Mouse (Mus musculus) cerebellum, adult 9-10 months (tissue): Measurements from ENCODE around the gene Klf2.

ENCODE experiments used
- DNase-seq: peaks from one replicate; pipeline ENCODE4 v3.0.0; 2022

Klf2 gene

DNA sequence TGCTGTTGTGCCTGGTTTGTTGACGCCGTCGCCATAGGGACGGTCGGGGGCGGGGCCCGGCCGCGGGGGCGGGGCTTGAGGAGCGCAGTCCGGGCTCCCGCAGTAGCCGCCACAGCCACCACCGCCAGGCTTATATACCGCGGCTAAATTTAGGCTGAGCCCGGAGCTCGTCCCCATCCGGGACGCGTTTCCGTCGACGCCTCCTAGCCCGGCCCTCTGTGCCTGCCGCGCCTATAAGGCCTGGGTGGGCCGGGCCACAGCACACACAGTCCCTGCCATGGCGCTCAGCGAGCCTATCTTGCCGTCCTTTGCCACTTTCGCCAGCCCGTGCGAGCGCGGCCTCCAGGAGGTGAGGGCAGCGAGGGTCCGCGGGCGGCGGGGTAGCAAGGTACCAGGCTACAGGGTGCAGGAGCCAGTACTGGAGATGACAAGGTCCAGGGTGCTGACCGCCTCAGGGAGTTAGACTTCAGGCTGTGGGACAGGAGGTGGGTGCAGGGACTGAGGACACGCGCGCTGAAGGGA, at the start of gene Klf2:
Klf2 (plus strand) TSS at position 233 of the 522 bp plus-strand sequence.
- DNase-seq, result peak; percentile 31

DNA sequence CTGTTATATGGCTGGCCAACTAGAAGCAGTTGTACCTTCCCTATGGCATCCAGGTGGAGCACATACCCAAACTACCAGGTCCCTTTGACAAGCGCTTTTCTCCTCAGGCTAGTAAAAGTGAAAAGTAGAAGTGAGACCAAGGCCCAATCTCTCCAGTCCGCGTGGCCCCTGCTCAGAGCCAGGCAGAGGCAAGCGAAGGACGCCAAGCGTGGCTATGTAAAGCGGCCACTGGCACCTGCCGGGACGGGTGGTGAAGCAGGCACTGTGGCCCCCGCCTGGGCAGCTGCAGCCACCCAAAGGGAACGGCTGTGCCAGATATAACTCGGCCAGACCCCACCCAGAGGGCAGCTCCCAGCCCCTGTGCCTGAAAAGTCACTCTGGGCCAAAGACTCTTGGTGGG, 48.2 kb upstream of the Klf2 start:
- DNase-seq, result no peak

DNA sequence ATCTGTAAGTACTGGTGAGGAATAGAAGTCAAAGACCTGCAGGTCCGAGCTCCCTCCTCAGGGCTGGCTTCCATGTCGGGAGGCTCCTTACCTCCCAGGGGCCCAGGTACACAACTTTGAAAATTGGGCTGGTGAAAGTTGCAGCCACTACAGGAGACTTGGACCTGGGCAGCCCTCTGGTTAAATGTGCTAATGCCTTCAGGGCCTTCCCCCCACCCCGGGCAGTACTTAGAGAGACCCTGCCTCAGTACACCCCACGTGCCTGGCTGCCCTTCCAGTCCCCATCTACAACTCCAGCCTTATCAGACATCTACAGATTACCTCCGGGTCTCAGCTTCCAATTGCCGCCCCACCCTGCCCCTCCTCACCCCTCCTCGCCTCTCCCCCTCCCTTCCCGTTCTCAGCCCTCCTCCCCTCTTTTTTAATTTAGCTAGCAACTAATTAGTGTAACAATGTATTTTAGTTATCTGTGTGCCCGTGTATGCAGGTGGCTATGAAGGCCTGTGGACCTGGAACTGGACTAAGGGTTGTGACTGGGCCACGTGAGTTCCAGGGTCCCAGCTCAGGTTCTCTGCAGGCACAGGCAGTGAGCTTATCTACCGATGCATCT, 47.7 kb upstream of the Klf2 start:
- DNase-seq, result no peak

DNA sequence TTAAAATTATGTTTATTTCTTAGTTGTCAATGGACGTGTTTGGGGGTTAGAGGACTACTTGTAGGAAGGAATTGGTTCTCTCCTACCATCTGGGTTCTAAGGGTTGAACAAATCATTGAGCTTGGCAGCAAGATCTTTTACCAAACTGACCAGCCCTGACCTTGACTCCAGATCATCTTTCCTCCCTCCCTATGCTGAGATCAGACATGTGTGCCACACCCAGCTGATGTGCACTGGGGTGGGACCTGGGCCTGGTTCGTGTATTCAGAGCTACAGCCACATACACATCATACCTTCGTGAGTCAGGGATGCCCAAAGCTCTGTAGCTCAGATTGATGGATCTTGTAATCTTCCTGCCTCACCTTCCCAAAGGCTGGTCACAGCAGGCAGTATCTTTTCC, 47.1 kb upstream of the Klf2 start:
- no peak for DNase-seq

DNA sequence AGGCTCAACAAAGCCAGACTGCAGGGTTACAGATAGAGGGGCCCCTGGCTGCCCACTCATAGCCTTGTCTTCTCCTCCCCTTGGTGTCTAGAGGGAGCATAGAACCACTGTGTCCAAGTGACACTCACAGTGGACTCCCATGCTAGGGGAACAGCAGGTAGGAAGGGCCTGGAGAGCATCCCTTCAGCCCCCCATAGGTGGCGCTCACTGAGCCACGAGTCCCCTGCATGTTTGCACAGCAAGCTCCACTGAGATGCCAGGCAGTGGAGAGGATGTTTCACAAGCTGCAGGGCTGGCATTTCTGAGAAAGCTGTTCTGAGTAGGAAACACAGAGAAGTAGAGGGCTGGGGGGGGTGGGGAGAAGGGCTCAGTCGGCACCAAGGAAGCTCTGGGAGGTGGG, 46.5 kb upstream of the Klf2 start:
- no peak for DNase-seq

DNA sequence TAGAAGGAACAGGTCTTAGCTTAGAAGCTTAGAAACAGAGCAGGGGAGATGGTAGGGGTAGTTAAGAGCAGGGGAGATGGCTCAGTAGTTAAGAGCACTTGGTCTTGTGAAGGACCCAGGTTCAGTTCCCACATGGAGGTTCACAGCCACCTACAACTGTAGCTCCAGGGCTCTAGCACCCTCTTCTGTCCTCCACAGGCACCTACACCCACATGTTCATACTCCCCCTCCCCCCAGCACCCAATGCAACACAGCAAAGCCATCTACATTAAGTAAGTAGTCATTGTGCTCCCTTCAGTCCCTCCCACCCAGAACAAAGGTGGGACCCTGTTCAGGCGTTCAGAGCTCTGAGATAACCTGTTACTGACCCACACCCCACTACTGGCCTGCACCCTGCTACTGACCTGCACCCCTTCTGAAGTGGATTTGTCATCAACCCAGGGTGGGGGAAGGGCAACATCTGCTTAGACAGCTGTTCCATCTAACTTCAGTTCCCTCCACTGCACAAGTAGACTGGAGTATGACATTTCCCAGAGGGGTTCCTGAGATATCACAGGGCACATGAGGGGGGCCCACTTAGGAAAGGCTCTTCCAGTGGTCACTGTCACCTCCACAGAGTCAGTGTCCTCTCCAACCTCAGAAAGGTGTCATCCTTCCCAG, 45.6 kb upstream of the Klf2 start:
- DNase-seq, result no peak

DNA sequence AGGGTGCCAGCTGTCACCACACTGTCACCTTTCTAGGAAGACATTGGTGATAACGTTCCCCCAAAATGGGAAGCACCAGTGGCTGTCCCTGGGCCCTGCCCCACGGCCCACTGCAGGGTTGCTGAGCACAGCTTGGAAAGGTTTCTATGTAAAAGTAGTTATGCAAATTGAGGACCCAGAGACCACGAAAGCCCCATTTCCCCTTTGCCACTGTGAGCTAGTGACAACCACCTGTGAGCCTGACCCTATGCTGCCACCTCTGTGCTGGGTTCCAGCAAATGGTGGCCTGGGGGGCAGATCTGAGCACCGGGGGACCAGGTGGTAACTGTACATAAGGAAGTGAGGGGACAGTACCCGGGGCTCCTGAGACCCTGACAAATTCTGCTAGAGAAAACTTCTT, 45.0 kb upstream of the Klf2 start:
- no peak for DNase-seq

DNA sequence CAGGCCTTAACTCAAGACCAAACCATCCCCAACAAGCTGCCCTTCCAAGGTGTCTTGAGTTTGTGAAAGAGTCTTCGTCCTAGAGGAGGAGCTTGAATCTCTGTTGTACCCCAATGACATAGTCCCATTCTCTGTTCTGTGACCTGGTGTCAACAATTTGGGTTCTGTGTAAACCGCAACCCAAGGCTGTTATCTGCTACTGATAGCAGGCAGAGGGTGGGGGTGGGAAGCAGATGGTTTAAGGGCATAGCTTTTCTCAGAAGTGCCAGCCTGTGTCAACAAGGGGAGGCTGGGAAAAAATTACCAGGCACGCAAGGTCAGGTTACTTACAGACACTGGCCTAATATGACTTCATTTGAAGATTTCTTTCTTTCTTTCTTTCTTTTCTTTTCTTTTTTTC, 41.6 kb upstream of the Klf2 start:
- DNase-seq, result no peak

DNA sequence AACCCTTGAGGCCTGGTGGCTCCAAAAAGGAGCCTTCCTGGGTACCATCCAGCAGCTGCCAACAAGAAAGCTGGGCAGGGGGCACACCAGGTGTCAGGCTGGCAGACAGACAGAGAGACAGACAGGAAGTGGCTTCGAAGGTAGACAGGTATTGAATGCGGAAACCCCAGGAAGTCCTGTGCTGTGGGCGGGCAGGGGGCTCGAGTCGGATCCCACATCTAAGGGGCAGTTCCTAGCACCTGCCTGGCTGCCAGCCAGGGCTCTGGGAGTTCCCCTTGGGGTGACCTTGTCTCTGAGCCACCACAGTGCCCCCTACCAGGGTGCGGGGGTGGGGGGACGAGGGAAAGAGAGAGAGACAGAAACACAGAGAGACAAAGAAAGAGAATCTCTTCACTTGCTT, 39.7 kb upstream of the Klf2 start:
- DNase-seq, result no peak

DNA sequence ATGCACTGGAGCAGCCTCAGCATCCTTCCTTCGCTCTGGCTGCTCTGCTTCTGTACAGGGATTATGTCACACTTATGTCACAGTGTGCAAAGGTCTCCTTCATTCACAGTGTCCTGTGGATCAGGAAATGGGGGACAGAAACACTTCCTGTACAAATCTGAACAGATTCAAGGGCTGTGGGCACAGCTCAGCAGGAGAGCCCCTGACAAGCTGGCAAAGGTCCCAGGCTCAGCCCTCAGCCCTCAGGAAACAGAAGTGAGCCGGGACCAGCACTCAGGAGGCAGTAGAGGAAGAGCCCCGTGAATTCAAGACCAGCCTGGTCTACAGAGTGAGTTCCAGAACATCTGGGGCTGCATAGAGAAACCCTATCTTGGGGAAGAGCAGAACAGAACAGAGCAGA, 37.2 kb upstream of the Klf2 start:
- no peak for DNase-seq

DNA sequence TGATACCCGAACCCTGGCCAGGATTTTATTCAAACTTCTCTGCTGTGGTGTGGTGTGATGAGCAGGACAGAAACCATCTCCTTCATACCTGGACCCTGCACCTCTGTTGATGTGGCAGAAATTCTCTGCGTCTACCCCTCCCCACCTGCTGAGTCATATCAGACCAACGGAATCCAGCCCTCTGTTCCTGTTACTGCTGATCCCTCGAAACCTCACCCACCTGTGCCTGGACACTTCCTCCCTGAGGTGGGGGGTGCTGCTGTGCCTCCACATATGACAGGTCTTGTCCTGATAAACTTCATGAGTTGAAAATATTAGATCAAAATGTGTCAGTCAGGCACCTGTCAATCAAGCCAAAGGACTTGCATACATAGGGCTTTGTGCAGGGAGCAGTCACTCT, 33.5 kb upstream of the Klf2 start:
- no peak for DNase-seq

DNA sequence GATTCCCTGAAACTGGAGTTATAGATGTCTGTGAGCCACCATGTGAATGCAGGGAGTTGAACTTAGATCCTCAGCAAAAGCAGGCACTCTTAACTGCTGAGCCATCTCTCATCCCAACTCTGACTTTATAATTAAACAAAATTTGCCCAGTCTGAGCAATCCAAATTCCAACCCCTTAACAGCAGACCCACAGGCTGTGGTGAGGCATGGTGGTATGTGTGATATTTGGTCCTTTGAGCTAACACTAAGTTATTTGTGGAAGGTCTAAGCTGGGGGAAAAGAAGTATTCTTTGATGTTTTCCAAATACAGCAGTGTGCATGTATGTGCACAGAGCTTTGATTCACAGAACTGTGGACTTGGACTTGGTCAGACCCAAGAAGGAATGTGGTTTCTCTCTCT, 29.8 kb upstream of the Klf2 start:
- no peak for DNase-seq

DNA sequence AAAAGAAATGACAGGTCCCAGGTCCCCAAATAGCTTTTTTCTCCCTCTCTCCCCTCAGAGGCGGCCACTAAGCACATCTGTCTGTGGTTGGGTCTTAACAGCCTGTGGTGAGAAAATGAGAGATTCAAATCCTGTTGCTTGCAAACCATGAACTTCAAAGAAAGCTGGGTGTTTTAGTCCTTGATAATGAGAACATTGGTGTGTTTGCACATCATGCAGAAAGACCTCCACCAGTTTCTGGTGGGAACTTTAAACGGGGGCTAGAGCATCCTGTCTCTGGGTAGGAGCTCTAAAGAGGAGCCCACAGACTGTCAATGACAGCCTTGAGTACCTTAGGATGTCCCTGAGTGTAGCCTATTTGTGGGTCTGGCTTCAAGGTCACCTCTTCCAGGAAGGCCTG, 27.7 kb upstream of the Klf2 start:
- no peak for DNase-seq

DNA sequence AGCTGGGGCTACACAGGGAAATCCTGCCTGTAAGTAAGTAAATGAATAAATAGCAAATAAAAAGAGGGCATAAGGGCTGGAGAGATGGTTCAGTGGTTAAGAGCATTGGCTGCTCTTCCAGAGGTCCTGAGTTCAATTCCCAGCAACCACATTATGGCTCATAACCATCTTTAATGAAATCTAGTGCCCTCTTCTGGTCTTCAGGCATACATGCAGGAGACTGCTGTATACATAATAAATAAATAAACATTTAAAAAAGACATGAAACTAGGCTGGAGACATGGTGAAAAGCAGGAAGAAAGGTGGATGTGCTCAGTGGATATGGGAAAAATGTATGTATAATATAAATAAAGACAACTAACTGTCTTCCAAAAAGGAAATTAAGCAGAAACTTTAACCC, 25.5 kb upstream of the Klf2 start:
- DNase-seq, result no peak

DNA sequence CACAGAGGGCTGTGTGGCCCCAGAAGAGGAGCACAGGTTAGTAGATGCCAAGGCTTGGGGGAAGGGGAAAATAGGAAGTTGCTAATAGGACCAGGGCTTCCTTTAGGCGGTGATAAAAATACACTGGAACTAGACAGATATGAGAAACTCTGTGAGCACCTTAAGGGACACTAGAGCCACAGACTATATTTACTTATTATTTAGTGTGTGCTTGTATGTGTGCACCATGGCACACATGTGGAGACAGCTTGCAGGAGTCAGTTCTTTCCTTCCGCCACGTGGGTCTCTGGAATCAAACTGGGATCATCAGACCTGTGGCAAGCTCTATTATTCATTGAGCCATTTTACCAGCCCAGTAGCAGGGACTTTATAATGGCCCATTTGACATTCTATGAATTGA, 23.7 kb upstream of the Klf2 start:
- no peak for DNase-seq

DNA sequence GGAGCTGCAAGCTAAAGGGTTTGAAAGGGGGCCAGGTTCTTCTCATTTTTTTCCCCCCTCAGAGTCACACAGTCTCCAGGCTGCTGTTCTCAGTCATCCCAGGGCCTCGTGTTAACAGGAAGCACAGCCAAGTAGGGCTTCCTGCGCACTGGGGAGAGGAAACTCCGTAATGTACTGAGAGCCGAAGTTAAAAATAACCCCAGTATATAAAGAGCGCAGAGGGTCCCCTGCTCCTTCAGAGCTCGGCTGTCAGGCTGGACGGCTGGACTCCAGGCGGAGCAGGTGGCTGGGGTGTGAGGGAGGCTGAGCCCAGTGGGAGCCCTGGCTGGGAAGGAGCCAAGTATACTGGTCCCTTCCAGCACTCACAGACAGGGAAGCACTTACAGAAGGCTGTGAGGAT, 23.2 kb upstream of the Klf2 start:
- DNase-seq, result peak; percentile 88

DNA sequence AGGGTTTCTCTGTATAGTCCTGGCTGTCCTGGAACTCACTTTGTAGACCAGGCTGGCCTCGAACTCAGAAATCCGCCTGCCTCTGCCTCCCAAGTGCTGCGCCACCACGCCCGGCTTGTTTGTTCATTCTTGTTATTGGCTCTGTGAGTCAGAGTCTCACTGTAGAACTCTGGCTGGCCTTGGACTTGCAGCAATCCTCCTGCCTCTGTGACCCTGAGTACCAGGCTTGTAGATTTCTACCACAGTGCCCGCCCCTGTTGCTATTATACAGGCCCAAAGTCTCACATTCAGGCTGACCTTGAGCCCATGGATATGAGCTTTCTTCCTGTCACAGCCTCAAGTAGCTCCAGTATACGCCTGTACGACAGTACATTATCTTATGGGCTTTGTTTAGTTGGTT, 22.3 kb upstream of the Klf2 start:
- DNase-seq, result no peak

DNA sequence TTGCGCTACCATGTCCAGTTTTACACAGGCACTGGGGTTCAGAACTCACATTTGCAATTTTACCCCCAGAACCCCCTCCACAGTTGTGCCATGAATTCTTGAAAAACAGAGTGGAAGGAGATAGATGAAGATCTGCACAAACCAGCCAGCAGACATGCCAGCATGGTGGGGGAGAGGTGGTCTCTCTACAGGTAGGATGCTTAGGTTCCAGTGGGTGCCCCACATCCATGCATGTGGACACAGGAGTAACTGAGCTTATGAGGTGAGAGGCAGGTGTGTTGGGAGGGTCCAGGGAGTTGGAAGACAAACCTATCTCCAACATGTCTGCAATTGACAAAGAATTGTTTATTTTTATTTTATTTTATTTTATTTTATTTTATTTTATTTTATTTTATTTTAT, 19.9 kb upstream of the Klf2 start:
- DNase-seq, result no peak

DNA sequence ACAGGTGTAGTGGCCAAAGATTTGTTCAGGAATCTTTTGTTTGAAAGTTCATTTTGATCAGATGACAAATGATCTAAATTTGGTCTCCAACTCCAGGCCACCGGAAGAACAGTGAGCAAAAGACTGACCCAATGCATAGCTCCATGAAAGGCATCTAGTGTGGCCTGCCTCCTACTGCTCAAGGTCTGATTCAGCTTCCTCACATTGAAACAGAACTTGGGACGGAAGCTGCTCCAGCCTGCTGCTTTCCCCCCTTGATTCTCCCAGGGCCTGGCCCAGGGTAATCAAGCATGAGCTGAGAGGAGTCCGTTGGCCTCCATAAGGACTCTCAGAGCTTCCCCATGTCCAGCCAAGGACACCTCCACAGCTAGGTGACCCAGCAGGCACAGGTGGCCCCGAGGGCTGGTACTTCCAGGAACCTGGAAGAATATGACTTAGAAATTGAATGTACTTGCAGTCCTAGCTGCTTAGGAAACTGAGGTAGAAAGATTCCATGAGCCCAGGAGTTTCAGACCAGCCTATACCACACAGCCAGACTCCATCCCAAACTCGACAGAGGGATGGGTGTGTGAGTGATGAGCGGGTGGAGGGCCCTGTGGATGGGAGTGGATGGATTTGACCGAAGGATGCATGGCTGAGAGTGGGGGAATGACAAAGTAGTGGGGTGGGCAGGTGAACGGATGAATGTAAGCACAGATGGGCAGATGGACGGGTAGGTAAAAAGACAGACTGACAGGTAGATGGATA, 18.0 kb upstream of the Klf2 start:
- DNase-seq, result no peak

DNA sequence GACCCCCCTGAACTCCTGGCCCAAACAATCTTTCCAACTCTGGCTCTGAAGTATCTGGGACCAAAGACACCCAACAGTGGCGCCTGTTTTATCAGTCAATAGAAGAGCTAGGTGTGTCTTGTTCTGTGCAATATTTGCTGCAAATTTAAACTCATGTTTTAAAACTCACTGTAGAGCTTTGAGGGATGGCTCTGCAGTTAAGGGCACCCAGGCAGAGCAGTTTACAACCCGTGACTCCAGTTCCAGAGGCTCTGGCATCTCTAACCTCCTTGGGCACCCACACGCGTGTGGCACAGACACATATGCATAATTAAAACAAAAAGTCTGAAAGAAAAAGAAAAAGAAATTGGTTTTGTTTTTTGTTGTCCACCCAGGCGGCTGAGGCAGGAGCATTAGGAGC, 17.3 kb upstream of the Klf2 start:
- DNase-seq, result no peak

DNA sequence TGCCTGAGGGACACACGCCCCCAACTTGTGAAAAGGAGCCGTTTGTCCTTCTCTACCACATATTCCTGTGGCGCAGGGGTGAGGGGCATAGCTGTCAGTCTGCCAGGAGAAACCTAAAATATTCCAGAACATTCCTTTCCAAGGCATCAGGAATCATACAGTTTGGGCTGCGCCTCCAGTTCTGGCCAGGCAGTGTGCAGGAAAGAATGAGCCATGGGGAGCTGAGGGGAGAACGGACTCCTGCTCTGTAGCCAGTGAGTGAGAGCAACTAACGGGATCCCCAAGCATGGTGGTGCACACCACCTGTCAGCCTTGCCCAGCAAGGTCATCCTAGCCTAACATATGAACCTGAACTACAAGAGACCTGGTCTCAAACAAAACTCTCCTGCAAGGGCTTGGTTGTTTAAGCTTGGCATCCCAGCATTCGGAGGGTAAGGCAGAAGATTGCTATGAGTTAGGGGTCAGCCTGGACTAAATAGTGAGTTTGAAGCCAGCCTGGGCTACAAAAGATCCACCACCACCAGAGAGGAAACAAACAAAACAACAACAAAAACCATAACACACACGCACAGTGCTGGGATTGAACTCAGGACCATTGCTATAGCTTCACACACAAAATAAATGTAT, 15.7 kb upstream of the Klf2 start:
- DNase-seq, result no peak

DNA sequence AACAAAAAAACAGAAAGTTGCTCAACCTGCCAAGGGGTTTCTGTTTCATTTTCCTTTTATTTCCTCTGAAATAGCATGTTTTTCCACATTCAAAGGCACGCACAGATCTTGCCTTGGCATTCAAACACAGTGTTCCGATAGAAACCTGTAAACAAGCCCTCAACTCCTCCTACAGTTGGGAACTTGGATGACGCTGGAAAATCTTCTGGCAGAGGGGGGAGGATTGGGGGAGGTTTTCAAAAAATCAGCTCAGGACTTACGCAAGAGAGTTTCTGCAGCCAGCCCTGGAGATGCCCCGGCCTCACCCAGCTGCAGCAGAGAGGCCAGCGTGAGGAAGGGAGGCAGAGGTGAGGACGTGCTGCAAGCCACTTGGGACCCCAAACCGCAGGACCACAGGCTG, 15.2 kb upstream of the Klf2 start:
- DNase-seq, result no peak

DNA sequence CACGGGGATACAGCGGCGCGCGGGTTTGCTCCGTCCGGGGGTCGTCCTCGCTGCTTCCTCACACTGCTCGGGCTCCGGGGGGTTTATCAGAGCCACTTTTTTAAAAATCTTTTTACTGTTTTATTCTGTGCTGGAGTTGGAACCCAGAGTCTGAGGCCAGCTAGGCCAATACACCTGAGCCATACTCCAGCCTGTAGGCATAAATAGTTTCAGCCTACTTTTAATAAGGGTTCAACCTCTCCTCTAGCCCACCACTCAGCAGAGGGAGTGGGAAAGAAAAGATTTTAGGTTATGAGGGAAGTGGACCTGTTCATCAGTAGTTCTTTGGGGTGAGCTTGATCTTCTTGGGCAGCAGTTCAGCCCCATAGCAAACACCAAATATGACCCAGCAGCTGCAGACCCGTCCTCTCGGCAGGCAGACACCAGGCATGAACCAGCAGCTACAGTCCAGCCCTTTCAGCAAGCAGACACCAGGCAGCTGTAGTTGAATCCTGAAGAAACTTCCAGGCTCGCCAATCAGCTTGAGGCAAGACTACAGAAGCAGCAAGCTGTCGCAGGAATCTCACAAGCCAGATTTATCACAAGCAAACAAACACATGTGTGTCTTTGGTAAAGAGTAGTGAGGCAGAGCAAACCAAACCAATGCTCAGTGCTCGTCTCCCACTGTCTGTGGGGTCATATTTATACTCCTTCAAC, 13.5 kb upstream of the Klf2 start, which contains the start of gene Gm10282:
Gm10282 (minus strand) TSS at position 51 of the 696 bp plus-strand sequence.
- DNase-seq, result no peak
